Mouse (Mus musculus): ENCODE results near the gene Plxnd1.

Plxnd1 gene

GRCm38 (mm10) chr6:115999227-115999626, 4.4 kb upstream of the Plxnd1 start:
- DNase-seq (ENCODE audit: low spot score) = no peak

- no peak for DNase-seq (ENCODE audit: low spot score)
Measured at GRCm38 (mm10) chr6:115998758-115999157, 4.0 kb upstream of the Plxnd1 start.

GRCm38 (mm10) chr6:115997726-115998311, 3.0 kb upstream of the Plxnd1 start:
- DNase-seq (ENCODE audit: low spot score) = no peak

- no peak for DNase-seq (ENCODE audit: low spot score)
Measured at GRCm38 (mm10) chr6:115996171-115996851, 1.5 kb upstream of the Plxnd1 start.

- DNase-seq (ENCODE audit: low spot score) = no peak
Measured at GRCm38 (mm10) chr6:115995531-115995941, 731 bp upstream of the Plxnd1 start.

- no peak for DNase-seq (ENCODE audit: low spot score)
Measured at GRCm38 (mm10) chr6:115994146-115994876, 494 bp downstream of the Plxnd1 start.

DNA sequence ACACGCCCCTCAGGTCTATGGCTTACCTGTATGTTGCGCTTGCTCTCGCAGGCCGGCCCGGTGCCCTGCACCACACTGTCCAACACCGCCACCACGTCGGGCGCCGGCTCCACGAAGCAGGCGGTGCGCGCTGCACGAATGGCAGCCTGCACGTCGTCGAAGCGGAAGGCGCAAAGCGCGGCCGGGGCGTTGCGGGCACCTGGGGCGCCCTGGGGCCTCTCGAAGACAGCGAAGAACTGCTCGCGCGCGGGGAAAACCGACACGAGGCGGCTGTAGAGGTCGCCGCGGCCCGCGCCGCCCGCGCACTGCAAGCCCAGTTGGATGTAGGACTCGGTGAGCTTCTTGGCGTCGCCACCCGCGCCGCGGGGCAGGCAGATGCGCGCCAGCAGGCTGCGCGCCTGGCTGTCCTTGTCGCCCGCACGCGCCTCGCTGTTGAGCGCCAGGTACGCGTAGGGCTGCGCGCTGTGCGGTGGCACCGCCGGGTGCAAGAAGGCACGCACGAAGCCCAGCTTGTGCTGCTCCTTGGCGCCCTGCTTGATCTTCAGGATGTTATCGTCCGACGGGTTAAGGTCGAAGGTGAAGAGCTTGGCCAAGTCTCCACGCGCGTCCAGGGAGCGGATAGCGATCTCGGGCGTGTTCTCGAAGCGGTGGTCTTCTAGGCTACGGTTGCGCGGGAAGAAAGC, 1.2 kb downstream of the Plxnd1 start:
- no peak for DNase-seq (ENCODE audit: low spot score)

GRCm38 (mm10) chr6:115992981-115993380, 1.8 kb downstream of the Plxnd1 start:
- no peak for DNase-seq (ENCODE audit: low spot score)

DNA sequence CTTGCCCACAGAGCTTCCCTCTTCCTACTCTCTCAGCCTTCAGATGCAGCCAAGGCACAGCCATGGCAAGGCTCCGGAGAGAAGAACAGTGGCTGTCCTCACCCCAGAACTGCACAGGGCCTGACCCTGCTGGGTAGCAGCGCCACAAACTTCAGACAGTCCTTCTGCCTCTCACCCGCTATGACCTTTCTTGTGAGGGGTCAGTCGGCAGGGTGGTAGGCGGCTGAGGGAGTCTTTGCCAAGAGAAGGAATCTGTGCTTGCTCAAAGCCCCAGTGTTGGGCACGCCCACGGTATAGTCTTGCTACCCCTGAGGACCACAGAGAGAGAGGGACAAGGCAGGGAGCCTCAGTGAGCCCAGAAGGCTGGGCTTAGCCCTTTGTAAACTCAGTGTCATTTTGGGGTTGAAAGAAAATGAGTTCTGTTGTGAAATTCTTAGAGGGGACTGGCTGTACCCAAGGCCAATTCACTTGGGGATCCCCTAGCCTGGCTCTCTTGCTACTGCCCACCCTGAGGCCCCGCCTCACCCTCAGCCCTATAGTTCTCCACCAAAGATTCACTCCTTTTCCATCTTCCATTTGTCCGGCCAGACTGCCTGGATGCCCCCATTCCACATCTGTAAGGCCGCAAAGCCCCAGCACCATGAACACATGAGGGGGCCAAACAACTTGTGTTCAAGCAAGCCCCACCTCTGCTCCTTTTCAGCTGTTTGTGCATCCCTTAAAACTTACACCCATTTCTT, 2.8 kb downstream of the Plxnd1 start:
- DNase-seq (ENCODE audit: low spot score) = no peak

- DNase-seq (ENCODE audit: low spot score) = no peak
Measured at GRCm38 (mm10) chr6:115991108-115991880, 3.5 kb downstream of the Plxnd1 start.

GRCm38 (mm10) chr6:115990479-115990878, 4.3 kb downstream of the Plxnd1 start:
- DNase-seq (ENCODE audit: low spot score) = no peak

- DNase-seq (ENCODE audit: low spot score) = no peak
Measured at GRCm38 (mm10) chr6:115990056-115990455, 4.7 kb downstream of the Plxnd1 start.

- DNase-seq (ENCODE audit: low spot score) = no peak
Measured at GRCm38 (mm10) chr6:115989607-115990006, 5.2 kb downstream of the Plxnd1 start.

- DNase-seq (ENCODE audit: low spot score) = no peak
Measured at GRCm38 (mm10) chr6:115989032-115989431, 5.8 kb downstream of the Plxnd1 start.

GRCm38 (mm10) chr6:115987096-115987747, 7.6 kb downstream of the Plxnd1 start:
- DNase-seq (ENCODE audit: low spot score) = no peak

- DNase-seq (ENCODE audit: low spot score) = no peak
Measured at GRCm38 (mm10) chr6:115986472-115987095, 8.2 kb downstream of the Plxnd1 start.

DNA sequence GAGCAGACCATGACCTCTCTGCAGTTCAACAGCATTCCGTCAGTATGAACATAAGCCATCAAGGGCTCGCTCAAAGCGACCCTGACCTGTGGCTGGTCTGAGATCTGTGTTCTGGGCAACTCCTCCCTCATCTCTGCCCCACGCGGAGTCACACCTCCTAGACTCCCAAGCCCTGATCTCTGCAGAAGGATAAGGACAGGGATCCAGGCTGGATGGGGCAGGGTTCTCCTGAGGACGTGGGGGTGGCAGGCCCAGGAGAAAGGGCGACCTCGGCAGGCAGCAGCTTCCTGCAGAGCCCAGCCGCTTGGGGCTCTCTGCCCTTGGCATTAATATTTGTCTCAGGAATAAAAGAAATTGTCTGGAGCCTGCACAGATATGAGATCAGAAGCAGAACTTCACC, 9.2 kb downstream of the Plxnd1 start:
- DNase-seq (ENCODE audit: low spot score) = no peak

DNA sequence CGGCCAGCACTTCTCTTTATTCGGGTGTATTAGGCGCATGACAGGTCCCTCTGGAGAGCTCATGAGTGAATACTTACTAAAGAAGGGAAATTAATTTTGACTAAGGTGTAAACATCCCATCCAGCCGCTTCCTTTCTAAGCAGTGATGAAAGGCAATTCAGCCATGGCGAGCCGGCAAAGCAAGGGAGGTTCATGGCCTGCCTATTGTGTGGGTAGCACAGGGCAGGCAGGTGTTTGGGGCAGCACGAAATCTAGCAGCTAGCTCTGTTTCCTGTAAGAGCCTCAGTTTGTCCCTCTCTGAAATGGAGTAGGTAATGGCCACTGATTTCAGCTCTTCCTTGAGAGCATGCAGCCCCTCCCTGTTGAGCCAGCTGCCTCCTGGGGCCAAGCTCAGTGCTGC, 10.2 kb downstream of the Plxnd1 start:
- no peak for DNase-seq (ENCODE audit: low spot score)

DNA sequence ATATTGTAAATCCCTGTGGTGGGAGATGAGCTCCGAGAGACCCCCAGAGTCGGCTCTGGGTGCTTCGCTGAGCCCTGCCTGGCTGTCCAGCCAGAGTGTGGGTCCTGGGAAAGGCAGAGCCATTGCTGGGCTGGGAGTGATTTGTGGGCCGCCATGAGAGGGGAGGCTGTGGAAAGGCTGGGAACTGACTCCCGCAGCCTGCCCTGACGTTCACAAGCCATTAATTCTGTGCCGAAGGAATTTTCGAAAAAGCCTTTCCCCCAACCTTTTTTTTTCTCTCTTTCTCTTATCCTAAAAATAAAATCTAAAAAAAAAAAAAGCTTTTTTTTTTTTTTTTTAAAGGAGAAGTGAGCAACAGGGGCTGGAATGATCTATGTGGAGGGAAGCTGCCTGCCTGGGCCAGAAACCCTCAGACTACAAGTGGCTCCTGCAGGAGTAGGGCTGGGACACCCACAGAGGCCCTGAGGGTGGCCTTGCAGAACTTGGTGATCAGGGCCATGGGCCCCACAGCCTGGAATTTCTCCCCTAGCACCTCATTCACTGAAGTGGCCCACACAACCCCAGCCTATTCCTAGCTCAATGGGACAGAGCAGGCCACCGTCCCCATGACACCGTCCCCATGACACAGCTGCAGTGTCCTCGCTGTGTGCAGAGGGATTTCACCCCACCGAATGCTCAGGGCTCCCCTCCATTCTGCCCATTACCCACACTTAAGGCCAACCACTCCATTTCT, 11.3 kb downstream of the Plxnd1 start:
- no peak for DNase-seq (ENCODE audit: low spot score)

- no peak for DNase-seq (ENCODE audit: low spot score)
Measured at GRCm38 (mm10) chr6:115982889-115983288, 11.9 kb downstream of the Plxnd1 start.
